Mouse (Mus musculus): ENCODE results near the gene Alx1.

The Alx1 gene

DNA sequence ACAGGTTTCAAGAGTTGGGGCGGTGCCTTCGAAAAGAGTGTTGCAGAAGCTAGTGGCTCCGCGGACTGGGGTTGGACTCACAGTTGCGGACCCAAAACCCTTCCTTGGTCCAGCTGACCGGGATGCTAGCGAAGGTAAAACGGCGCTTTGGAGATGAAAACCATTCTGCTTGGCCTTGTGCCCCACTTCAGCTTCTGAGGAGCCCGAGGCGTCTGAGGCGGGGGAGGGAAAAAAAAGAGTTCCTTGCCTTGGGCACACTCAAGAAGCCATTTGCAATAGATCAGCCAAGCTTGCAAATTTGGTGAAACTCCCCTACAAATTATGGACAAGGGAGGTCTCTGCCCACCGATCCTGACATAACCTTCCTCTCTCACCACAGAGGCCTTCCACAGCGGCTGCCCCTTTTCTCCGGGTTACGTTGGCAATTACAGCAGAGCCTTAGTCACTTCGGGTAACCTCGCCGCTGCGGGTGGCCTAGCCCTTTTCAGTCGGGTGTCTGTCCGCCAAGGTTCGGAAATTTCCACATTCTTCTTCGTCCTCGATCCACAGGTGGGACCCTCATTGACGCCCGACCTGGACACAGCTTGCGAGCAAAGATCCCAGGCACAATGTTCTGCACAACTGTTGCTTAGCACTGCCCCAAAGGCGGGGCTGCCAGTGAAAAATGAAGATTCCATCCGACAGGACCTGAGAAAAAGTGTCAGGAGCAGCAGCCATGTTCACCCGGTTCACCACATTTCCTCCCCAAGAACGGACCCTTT is at the start of gene Alx1:
Gene Alx1 (minus strand): TSS at position 486 of the 761 bp plus-strand sequence.
- DNase-seq (ENCODE audit: low read depth, low spot score): no peak

DNA sequence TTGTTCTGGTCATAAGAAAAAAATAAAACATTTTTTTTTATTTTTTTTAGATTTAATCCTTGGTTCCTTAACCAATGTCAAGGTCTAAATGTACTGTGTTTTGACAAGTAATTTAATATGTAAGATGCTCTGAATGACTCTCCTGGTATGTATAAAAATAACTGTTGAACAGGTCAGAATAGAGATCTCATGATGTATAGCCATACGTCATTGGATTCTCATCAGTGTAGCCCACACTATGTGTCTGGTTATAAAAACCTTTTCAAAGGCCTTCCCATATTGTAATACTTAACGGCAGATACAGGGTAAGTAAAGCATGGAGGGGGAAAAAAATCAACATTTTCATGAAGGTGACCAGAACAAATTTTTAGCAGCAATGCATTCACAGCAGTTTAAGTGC is 19.6 kb upstream of the Alx1 start:
- no peak for DNase-seq (ENCODE audit: low read depth, low spot score)

DNA sequence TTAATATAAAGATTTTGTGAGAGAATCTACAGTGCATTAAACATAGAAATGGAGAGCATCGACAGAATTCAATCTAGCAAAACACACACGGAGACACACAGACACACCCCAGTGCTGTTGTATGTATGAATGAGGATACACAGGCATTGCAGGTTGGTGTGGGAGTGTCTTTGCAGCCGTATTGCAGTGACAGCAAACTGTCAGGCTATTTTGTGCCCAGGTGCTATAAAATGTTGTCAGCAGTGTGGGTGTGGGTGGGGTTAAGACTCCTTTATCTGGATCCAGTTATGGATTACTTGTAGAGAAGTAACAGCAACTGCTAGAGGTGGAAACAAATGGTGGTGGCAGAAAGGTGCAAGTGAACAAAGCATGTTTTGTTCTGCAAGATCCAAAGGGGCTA is 16.6 kb upstream of the Alx1 start:
- no peak for DNase-seq (ENCODE audit: low read depth, low spot score)

DNA sequence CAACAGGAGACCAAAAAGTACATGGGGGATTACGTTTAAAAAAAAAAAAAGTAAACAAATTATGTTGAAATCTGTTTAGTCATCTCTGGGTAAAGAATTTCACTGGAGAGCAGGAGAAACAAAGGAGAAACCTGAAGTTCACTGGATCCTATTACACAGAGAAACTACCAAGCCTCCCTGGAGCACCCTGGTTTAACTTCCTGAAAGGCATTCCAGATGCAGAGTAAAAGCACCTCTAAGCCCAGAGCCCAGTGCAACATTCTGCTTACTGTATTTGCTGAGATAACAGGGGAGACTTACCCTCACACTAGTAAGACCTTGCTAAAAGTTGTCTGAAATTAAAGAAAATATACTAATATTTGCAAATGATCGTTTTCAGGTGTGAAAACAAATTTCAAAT is 15.0 kb upstream of the Alx1 start:
- no peak for DNase-seq (ENCODE audit: low read depth, low spot score)

DNA sequence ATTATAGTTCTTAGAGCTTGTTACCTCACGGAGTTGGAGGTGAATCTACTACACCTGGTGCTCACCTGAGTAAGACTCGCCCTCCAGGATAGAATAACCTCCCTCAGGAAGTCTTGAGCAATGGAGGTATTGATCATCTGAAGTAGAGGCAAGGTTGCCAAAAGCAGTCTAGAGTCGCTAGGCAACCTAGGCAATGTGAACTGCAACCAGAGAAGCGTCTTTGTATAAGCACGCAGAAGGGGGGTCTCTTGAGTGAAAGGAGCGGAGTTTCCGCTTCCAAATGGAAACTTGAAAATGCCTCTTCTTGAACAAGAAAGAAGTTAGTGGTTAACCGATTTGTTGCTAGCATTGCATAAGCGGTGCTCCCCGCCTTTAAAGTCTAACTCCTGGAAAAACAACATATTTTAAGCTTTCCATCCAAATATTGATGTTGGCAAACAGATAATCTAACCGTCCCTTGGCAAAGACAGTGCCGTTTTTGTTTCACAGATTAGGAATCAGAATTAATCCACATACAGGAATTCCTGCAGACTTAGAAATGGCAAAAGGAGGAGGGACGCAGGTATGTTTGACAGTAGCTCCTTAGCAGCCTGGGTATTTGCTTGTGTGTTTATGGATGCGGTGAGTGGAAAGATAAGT is 5.1 kb upstream of the Alx1 start:
- DNase-seq (ENCODE audit: low read depth, low spot score): no peak

DNA sequence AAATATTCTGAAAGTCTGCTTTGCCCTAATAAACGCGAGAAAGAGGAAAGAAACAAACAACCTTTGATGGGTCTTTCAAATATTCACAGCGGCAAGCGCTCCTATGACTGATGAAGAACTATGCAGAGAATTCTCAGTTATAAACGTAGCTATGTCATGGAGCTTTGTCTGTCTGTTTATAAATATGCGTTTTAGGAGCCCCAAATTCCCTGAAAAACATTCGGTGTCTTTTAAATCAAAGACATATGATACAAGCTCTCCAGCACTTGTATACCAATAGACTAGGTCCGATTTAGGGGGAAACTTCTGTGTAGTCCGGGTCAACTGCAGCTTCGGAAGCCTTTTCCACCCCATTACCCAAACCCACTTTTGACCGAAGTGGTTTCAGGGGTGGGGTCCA is 916 bp upstream of the Alx1 start:
- no peak for DNase-seq (ENCODE audit: low read depth, low spot score)

DNA sequence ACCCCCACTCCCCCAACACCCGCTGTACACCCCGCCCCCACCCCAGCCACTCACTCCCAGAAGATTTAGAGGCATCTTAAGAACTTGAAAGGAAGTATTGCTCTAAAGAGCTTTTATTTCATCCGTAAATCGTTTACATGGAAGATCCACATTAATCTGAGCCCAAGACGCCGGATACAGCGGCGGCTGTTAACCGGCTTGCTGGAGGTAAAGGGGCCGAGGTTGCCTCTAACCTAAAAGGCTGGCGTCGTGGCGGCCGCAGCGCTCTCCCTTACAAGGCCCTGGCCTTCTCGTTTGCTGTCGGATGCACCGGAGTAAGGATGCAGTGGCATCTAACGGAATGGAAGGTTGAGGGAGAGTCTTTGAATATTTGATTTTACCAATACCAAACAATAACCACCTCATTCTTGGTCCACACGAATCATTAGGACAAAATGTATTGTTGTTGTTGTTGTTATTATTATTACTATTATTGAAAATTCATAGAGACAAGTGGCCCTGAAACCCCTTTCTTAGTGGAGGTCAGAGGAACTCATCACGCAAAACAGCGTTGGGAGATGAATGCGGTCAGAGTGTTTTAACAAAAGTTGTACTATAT is 784 bp downstream of the Alx1 start:
- no peak for DNase-seq (ENCODE audit: low read depth, low spot score)

DNA sequence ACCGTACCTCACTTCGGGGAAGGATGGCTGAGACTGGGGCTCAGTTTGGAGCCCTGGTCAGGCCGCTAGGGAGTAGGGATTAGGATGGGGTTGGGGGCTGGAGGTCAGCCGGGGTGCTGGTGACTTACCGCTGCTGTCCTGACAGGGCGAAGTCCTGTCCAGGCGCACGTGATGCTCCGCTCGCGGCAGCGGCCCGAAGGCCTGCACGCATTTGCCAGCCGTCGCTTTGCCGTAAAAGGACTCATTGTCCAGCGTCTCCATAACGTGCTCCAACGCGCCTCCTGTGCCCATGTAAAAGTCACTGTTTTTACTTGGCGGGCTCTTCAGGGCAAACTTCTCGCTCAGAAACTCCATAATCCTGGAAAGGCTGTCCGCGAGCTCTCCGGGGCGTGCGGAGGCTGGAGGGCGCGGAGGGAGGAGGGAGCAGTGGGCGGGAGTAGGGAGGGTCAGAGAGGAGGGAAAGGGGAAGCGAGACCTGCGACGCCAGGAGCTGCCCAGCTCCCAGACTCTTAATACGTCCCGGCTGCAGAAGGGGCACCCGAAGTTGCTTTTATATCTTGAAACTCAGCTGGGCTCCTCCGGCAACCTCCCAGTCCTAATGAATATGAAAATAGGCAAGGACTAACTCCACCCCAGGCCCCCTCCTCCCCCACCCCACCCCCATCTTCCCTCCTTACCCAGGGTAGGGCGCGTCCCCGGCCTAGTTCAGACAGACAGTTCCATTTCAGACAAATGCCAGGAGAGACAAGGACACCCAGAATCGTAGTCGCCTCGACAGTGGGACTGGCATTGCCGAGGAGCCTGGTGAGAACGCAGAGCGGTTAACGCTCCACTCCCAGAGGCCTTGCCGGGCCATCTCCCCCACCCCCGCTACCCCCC is 1.5 kb downstream of the Alx1 start:
- DNase-seq (ENCODE audit: low read depth, low spot score): peak; percentile 58

DNA sequence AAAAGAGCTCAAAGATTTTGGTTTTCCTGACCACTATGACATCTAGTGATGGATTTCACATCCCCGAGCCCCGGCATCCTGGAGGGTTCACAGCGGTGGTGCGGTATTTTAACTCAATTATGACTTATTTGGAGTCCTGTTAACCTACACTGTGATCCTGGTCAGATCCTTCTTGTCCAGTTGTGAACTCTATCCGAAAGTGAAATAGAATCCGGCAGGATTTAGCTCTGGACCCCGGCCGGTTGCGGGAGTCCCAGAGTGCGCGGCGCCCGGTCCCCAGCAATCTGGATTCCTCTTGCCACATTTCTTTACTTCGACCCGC is 2.1 kb downstream of the Alx1 start:
- DNase-seq (ENCODE audit: low read depth, low spot score): no peak

DNA sequence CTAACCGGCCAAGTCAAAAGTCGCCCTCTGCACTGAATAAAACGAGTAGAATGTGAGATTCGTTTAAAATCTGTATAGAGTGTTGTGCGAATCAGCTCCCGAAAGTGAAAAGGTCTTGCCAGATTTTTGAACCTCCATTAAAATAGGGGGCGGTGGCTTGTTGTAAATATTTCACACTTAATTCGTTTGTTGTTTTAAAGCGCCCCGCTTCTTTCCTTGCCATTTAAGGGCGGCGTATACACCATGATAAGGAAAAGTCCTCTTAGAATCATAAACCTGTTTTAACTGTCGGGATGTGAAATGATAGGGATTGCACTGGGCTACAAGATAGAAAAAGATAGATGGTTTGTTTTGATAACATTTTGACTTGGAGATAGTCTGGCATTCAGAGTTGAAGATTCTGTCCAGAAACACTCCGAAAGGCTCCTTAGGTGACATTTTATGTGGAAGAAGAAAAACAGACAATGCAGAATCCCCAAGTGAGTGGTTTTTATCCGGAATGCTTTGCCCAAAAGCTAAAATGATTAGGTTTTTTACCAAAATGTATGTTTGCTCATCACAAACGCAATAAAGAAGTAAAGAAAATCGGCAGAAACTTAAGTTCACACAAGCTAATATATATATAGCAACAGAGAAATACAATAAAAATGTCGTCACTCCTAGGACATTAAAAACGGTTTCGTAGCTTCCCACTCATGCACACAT is 2.6 kb downstream of the Alx1 start:
- no peak for DNase-seq (ENCODE audit: low read depth, low spot score)

DNA sequence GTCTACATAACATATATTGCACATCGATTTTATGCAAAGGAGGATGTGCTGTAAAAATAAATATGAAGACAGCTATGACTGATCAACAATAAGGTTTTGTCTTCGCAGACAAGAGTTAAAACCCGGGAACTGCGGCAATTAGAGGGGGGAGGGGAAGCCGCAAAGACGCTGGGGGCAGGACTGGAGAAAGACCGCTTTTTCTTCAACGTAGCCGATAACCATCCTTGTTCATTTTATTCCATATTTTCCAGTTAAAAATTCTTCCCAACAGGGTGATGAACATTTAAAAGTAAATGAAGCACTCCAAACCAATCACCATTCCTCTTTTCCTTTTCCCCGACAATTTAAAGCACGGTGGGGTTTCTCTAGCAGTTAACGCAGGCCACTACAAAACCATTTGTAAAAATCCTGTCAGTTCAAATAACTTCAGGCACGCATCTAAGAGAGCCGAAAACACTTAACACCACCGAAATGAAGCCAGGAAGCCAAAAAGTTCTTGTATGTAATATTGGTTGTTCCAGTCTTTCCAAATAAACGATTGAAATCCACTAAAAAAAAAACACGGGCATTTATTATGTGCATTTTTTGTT is 3.3 kb downstream of the Alx1 start:
- DNase-seq (ENCODE audit: low read depth, low spot score): peak; percentile 53

DNA sequence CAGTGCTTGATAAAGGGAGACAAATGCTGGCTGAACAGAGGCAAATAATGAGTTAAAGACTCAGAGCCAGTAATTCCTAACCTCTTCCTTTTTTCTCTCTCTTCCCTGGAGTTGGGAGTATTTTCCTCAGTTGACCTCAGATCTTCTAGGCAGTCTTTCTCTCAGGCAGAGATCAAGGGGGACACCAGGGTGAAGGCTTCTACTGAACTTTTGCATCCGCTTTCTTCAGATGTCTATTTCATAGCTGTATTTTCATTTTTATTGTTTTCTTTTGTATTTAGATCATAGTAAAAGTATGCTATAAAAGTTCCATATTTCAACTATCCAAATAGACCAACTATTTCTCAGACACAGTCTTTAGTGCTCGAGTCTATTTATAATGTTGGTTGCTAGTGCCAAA is 27.5 kb downstream of the Alx1 start:
- no peak for DNase-seq (ENCODE audit: low read depth, low spot score)

DNA sequence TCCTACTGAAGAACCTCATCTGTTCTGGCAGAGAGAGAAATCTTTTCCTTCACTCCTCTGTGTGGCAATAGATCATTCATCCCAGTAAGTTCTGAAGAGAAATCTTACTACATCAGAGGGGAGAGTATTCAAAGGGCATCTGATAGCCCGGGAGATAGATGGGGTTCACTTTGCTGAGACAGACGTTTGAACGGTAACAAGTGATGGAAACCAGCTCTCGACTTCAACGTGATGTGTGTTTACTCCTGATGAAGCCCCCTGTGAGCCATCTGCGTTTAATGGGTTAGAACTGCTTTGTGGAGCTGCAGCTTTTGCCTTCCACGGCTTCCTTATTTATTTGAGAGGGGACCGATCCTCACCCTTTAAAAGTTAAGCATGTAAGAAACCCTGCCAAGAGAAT is 29.1 kb downstream of the Alx1 start:
- no peak for DNase-seq (ENCODE audit: low read depth, low spot score)

DNA sequence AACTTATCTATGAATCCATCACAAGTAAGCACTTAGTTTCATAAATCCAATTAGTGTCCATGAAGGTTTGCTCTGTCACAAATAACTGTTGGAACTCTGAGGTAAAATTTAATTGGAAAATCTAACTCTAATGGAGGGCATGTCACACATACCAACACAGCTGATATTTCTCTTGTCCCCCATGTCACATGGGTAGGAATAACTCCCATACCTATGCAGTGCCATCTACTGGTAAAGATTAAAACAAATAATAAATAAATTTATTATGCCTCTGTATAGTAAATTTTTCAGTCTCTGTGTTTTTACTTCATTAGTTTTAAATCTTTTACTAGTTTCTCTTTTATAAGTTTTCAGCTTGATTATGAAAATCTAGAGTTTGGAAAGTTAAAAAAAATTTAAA is 30.4 kb downstream of the Alx1 start:
- no peak for DNase-seq (ENCODE audit: low read depth, low spot score)

DNA sequence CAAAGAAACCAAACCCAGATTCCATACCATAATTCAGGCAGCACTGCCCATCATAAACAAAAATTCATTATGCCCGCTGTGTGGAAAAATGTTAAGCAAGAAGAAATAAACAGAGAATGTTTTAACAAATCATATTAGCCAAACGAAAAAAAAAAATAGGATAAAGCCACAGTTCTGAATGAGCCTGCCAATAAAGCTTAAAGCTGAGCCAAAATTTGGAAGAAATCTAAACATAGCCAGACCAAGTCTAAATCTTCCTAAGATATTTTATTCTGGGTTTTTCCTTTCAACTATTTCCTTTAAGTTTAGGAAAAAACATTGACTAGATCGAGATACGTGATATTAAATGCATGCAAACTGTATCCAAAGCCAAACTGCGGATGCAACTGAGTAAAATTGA is 54.9 kb downstream of the Alx1 start:
- no peak for DNase-seq (ENCODE audit: low read depth, low spot score)

DNA sequence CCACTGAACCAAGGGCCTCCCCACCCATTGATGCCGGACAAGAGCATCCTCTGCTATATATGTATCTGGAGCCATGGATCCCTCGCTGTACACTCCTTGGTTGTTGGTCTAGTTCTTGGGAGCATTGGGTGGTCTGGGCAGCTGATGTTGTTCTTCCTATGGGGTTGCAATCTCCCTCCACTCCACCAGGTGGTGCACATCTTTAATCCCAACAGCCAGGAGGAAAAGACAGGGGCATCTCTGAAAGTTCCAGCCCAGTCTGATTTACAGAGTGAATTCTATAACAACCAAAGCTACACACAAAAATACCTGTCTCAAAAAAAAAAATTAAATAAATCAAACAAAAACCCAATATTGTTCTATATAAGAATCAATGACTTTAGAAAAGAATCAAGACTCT is 70.4 kb downstream of the Alx1 start:
- no peak for DNase-seq (ENCODE audit: low read depth, low spot score)

All from forelimb bud, embryonic 11.5 days (tissue).